Mouse (Mus musculus): ENCODE measurements at regions not wholly inside any gene's neighbourhood (a gene's known extent, or its start where the extent isn't known, plus 50 kb on each side); places are given as distances from the start of the nearest gene placed in this dataset.

DNA sequence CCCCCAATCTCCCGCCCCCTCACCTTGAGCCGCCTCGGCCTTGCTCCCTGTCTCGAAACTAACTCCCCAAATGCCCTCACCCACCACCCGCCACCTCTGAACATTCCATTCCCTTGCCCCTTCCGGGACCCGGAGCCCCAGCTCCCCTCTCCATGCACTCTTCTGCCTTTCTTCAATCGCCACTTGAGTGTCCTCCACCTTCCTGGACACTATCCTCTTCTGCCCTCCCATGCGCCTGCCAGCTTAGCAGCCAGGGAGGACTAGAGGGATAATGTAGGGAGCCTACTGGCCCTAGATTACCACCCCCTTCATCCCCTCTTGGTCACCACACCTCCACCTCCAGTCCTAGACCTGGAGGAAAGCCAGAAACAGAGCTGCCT lies 352.3 kb downstream of the Bcor start:
- TF ChIP-seq POLR2A (IDR thresholded peaks at IDR 0.05; ENCODE audit: low read depth, low read length) (no peak), CTCF (conservative IDR thresholded peaks at IDR 0.05; ENCODE audit: insufficient read depth, insufficient read length, low read depth, low read length) (no peak)
